In the genomic region with DNA sequence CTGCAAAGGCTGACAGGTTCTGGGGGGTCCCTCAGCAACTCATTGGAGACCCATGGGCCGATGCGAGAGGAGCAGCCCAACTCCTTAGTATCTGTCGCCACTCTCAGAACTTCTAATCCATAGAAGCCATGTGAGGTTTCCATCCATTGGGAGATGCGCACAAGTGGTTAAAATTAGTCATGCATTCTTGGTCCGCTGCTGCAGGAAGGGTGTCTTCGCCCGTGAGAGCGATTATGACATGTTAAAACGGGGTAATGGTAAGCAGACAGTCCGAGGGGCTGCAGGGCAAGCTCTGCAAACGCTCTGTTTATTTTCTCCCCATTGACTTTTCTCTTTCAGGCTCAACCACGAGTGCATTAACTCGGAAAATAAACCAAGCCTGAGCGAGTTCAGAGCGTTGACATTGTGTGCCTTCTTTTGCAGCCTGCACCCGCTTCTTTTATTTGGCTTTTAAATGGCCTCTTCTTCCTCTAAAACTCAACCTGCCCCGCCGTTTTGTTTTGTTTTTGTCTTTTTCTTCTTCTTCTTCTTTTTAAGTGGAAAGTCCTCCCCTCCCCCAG, we compare ENCODE assay signal across 10 mouse cellular contexts.
DNase-seq lines count a peak whose midpoint lies in the region; ATAC-seq and TF ChIP-seq lines count a peak whose summit lies in the region.
"Had no signal": no experiment of that assay in that cellular context is flagged by ENCODE, and none has a peak within 500 bp of the region (broad histone marks: within the 10 kb centered on the region; RNA-seq: fewer than 3 reads in every experiment).

No protein-coding gene starts in this region.

- no peak for TF ChIP-seq CTCF in liver, adult 2 months (IDR thresholded peaks at IDR 0.05; ENCODE audit: low read depth, low read length)
- TF ChIP-seq CTCF in layer of hippocampus, adult 2 months (conservative IDR thresholded peaks at IDR 0.05) = no peak

- no peak overlapping the region for H3K4me2 ChIP-seq in liver, embryonic 12.5 days
- H3K4me2 ChIP-seq in forebrain, embryonic 12.5 days = peak overlapping the region; percentile 24
- peak overlapping the region; percentile 20 for H3K4me2 ChIP-seq in stomach, embryonic 16.5 days (ENCODE audit: low read depth, low read length)
- H3K4me2 ChIP-seq in heart, embryonic 12.5 days = no peak overlapping the region

- no peak overlapping the region for H3K27ac ChIP-seq in liver, adult 2 months (replicated peaks; ENCODE audit: insufficient read depth, low read depth, low read length)
- H3K27ac ChIP-seq in liver, embryonic 12.5 days = no peak overlapping the region
- no peak overlapping the region for H3K27ac ChIP-seq in forebrain, embryonic 12.5 days
- H3K27ac ChIP-seq in stomach, embryonic 16.5 days (ENCODE audit: low read length) = peak overlapping the region; percentile 19
- H3K27ac ChIP-seq in layer of hippocampus, adult 2 months = no peak overlapping the region
- no peak overlapping the region for H3K27ac ChIP-seq in heart, embryonic 12.5 days (ENCODE audit: poor library complexity, severe bottlenecking)

- H3K27me3 ChIP-seq in liver, adult 2 months (ENCODE audit: control insufficient read depth, insufficient read depth, low read length) = no peaks in the 10 kb centered on the region
- no peaks in the 10 kb centered on the region for H3K27me3 ChIP-seq in liver, embryonic 12.5 days (replicated peaks)
- peaks cover 81% of the 10 kb centered on the region for H3K27me3 ChIP-seq in forebrain, embryonic 12.5 days
- no peaks in the 10 kb centered on the region for H3K27me3 ChIP-seq in stomach, embryonic 16.5 days (ENCODE audit: control insufficient read depth, insufficient read depth, low read length)
- H3K27me3 ChIP-seq in heart, embryonic 12.5 days (replicated peaks) = no peaks in the 10 kb centered on the region

- no peak for TF ChIP-seq POLR2A in liver, adult 2 months (IDR thresholded peaks at IDR 0.05; ENCODE audit: extremely low read depth, insufficient read depth, low read length)

- DNase-seq in liver, adult 2 months (ENCODE audit: extremely low read depth, low read depth, low spot score) = peak; percentile 21
- DNase-seq in mesoderm, embryonic 11.5 days (ENCODE audit: low read depth, low spot score) = peak; percentile 55
- no peak for DNase-seq in spleen, adult 18-20 months
- DNase-seq in layer of hippocampus, adult 2 months (ENCODE audit: low spot score in 2 of 2) = no peak
- DNase-seq: gastrocnemius, postnatal 14 days; lung, adult 18-20 months had no signal

- no peaks in the 10 kb centered on the region for H3K79me2 ChIP-seq in liver, adult 2 months (ENCODE audit: control insufficient read depth, insufficient read depth, low read length)

- 37% methylated on average over 18 of the region's 18 CpGs for WGBS in liver, adult 2 months
- WGBS in liver, embryonic 12.5 days (ENCODE audit: insufficient replicate concordance) = 65% methylated on average over 18 of the region's 18 CpGs
- WGBS in forebrain, embryonic 12.5 days = 18% methylated on average over 18 of the region's 18 CpGs
- 19% methylated on average over 18 of the region's 18 CpGs for WGBS in stomach, embryonic 16.5 days
- WGBS in heart, embryonic 12.5 days = 59% methylated on average over 18 of the region's 18 CpGs

- no peaks in the 10 kb centered on the region for H3K9me3 ChIP-seq in liver, embryonic 12.5 days (replicated peaks)
- no peaks in the 10 kb centered on the region for H3K9me3 ChIP-seq in forebrain, embryonic 12.5 days
- H3K9me3 ChIP-seq in stomach, embryonic 16.5 days (replicated peaks; ENCODE audit: control insufficient read depth, low read length) = no peaks in the 10 kb centered on the region
- H3K9me3 ChIP-seq in heart, embryonic 12.5 days (replicated peaks) = no peaks in the 10 kb centered on the region

- H3K9ac ChIP-seq in liver, adult 2 months (ENCODE audit: low read depth, low read length) = no peak overlapping the region
- no peak overlapping the region for H3K9ac ChIP-seq in liver, embryonic 12.5 days
- H3K9ac ChIP-seq in forebrain, embryonic 12.5 days = no peak overlapping the region
- H3K9ac ChIP-seq in stomach, embryonic 16.5 days (ENCODE audit: low read length) = no peak overlapping the region
- no peak overlapping the region for H3K9ac ChIP-seq in heart, embryonic 12.5 days

- no peak for ATAC-seq in liver, embryonic 12.5 days
- no peak for ATAC-seq in forebrain, embryonic 12.5 days (ENCODE audit: low FRiP score)
- ATAC-seq in stomach, embryonic 16.5 days (ENCODE audit: insufficient read depth, low FRiP score) = peak; percentile 48; the same call in 1 of the 2 replicates
- ATAC-seq in heart, embryonic 12.5 days (ENCODE audit: insufficient number of reproducible peaks, low FRiP score) = no peak

- no peaks in the 10 kb centered on the region for H3K36me3 ChIP-seq in liver, adult 2 months (ENCODE audit: control insufficient read depth, insufficient read depth, low read length)
- no peaks in the 10 kb centered on the region for H3K36me3 ChIP-seq in liver, embryonic 12.5 days
- H3K36me3 ChIP-seq in forebrain, embryonic 12.5 days (replicated peaks) = no peaks in the 10 kb centered on the region
- H3K36me3 ChIP-seq in stomach, embryonic 16.5 days (ENCODE audit: control insufficient read depth, insufficient read depth, low read length) = no peaks in the 10 kb centered on the region
- no peaks in the 10 kb centered on the region for H3K36me3 ChIP-seq in heart, embryonic 12.5 days

- peaks cover 4% of the 10 kb centered on the region; the same call in 1 of the 2 replicates for H3K4me1 ChIP-seq in liver, adult 2 months (ENCODE audit: control insufficient read depth, insufficient read depth, low read length)
- peaks cover 4% of the 10 kb centered on the region for H3K4me1 ChIP-seq in liver, embryonic 12.5 days
- H3K4me1 ChIP-seq in forebrain, embryonic 12.5 days = peaks cover 31% of the 10 kb centered on the region
- peaks cover 5% of the 10 kb centered on the region; the same call in 1 of the 2 replicates for H3K4me1 ChIP-seq in stomach, embryonic 16.5 days (ENCODE audit: control insufficient read depth, insufficient read depth, low read length)
- H3K4me1 ChIP-seq in heart, embryonic 12.5 days (replicated peaks) = peaks cover 12% of the 10 kb centered on the region

- no peak overlapping the region for H3K4me3 ChIP-seq in liver, adult 2 months (ENCODE audit: insufficient read depth, low read depth, low read length)
- H3K4me3 ChIP-seq in liver, embryonic 12.5 days = no peak overlapping the region
- no peak overlapping the region for H3K4me3 ChIP-seq in forebrain, embryonic 12.5 days (replicated peaks)
- no peak overlapping the region for H3K4me3 ChIP-seq in stomach, embryonic 16.5 days (replicated peaks; ENCODE audit: low read length)
- no peak overlapping the region for H3K4me3 ChIP-seq in layer of hippocampus, adult 2 months
- no peak overlapping the region for H3K4me3 ChIP-seq in heart, embryonic 12.5 days

Comparison
In these comparisons a context has a peak if more than half of its experiments do, and no peak if none do; other contexts are left out.
1. DNase-seq: peak in liver, adult 2 months (single experiment) and mesoderm, embryonic 11.5 days (single experiment); none in spleen, adult 18-20 months (0 of 2) and layer of hippocampus, adult 2 months (0 of 2).
2. H3K4me2 ChIP-seq: peak in forebrain, embryonic 12.5 days (single experiment) and stomach, embryonic 16.5 days (single experiment); none in liver, embryonic 12.5 days (single experiment) and heart, embryonic 12.5 days (single experiment).